Mouse (Mus musculus) spleen, embryonic (tissue): ENCODE measurements at regions not wholly inside any gene's neighbourhood (a gene's known extent, or its start where the extent isn't known, plus 50 kb on each side); places are given as distances from the start of the nearest gene placed in this dataset.

Source experiments
- CTCF ChIA-PET: fragments of 350-600 bp; sonication (Branson Sonifier 250); formaldehyde crosslinking; loops from one replicate; lab custom pipeline; 2022; lab: Charles Lee

DNA sequence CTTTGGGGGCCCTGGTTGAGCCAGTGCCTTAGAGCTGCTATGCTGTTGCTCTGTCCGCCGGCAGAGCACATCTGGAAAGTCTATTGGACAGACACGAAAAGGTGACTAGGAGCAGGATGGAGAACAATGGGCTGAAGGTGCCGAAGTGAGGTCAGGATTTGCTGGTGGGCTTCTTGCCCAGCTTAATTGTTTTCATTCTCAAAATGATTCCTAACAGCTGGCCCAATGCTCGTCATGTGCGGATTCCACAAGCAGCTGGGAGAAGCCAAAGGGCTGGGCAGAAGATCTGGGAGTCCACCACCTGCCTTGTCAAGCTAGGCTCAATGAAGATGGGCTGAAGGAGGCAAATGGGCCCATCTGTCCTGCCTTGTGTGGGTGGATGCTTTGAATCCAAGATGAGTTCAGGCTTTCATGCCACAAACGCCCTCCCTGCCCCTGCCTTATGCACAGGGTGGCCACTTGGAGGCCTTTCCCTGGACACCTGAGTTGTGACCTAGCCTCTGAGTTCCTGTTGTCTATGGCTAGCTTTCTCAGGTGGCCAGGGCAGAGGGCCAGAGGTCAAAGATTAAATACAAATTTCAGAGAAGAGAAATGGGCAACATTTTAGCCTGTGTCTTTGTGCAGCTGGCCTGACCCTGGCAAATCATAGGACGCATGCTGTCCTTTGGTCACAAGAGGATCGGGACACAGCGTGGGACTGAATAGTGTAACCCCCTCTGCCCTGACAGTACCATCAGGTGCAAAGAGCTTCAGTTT is 95.9 kb downstream of the Snx19 start:
- CTCF ChIA-PET, result no interaction called here

DNA sequence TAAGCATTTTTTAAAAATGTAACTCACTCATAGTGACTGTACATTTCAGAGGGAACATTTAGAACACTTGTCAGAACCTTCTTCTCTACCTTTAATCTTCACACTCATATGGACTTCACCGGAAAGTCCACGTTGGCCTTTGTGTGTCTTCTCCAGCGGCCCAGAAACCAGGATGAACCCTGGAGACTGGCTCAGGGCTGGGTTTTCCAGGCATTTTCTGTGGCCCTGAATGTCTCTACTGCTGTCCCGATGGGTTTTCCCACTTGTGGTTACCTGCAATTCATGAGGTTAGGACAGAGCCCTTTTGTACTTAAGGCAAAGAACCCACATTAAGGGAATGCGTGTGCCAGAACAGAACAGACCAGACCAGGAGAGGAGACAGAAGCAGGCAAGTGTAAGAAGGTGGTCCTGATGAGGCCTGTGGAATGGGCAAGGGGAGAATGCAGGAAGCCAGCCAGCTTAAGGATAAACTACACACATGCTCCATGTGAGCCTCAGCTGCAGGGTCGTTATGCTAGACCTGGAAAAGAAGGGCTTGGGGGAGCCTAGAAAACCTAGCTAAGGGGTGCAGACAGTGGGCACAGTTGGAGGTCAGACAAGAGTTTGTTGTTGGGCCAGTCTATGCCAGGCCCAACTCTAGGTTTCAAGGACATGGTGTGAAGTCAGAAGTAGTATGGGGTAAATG is 94.8 kb downstream of the Snx19 start:
- CTCF ChIA-PET, result no interaction called here

DNA sequence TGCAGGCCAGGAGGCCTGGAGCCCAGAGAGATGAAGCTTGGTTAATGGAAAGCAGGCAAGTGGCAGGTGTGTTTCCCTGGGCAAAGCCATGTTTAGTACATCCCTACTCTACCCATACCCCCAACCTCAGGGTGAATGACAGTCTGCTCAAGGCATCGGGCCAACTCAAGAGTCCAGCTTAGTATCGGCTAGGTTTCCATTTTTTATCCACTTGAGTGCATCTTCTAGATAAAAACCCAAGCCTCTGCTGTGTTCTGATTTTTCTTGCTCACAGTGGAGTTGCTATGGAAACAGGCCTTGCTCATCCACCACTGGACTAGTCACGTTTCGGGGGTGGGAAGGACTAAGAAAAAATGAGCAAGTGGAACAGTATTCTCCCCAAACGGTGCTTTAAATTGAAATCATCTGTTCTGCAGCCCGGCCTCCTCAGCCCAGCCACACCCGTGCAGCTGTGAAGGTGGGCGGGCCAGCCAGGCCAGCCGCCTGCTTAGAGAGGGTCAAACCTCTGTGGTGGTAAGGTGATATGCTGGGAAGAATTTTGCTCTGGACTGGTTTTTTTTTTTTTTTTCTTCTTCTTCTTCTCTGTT is 94.0 kb downstream of the Snx19 start:
- CTCF ChIA-PET, result no interaction called here

DNA sequence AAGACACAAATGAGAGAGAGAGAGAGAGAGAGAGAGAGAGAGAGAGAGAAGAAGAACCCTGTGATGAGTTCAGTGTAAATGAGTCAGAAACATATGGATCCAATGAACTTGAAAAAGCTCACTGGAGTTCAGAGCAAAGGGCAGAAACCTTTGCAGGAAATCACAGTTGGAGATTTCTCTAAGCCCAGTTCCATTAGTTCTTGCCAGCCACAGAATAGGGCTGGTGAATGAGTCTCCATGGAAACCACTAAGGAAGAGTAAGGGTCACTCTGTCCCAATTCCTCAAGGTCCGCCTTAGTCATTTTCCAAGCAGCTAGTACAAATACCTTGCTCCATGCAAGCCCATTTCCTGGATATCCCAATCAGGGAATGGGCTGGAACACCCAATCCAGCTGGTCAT is 93.2 kb downstream of the Snx19 start:
- CTCF ChIA-PET, result no interaction called here

DNA sequence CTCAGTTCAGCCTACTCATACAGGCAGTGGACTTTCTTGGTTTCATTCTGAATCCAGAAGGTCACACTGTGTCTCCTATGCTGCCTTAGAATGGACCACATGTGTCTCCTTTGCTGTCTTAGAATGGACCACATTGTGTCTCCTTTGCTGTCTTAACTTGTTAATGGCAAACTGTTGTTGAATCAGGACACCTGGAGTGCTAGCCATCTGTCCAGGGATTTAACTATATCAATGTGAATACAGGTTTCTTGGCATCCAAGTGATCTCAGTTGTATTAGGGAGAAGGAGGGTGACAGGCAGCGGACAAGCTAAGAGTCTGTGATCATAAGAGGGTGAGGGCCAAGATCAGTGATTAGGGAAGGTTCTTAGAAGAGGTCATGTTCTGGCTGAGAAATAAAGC is 92.3 kb downstream of the Snx19 start:
- CTCF ChIA-PET, result no interaction called here
